Mouse (Mus musculus): ENCODE data around the gene Pign.

The Pign gene

GRCm38 (mm10) chr1:105663171-105663961, at the start of gene Pign, which contains the start of gene Relch:
Gene Pign (minus strand): TSS chr1:105663677.
Gene Relch (plus strand): TSS chr1:105663861.
- DNase-seq (ENCODE audit: low read depth) = peak; percentile 99

- DNase-seq (ENCODE audit: low read depth) = no peak
These were observed 49.3 kb upstream of the Pign start for GRCm38 (mm10) chr1:105712822-105713221.

- peak; percentile 44 for DNase-seq (ENCODE audit: low read depth)
These were observed 47.8 kb upstream of the Pign start for GRCm38 (mm10) chr1:105711227-105711626.

GRCm38 (mm10) chr1:105709415-105709814, 45.9 kb upstream of the Pign start:
- no peak for DNase-seq (ENCODE audit: low read depth)

GRCm38 (mm10) chr1:105700984-105701530, 37.6 kb upstream of the Pign start:
- DNase-seq (ENCODE audit: low read depth) = no peak

- no peak for DNase-seq (ENCODE audit: low read depth)
These were observed 32.1 kb upstream of the Pign start for GRCm38 (mm10) chr1:105695581-105695980.

GRCm38 (mm10) chr1:105685501-105685900, 22.0 kb upstream of the Pign start:
- no peak for DNase-seq (ENCODE audit: low read depth)

- DNase-seq (ENCODE audit: low read depth) = no peak
These were observed 17.1 kb upstream of the Pign start for GRCm38 (mm10) chr1:105680587-105680986.

GRCm38 (mm10) chr1:105674763-105675162, 11.3 kb upstream of the Pign start:
- no peak for DNase-seq (ENCODE audit: low read depth)

- DNase-seq (ENCODE audit: low read depth) = no peak
These were observed 6.2 kb upstream of the Pign start for GRCm38 (mm10) chr1:105669700-105670099.

- no peak for DNase-seq (ENCODE audit: low read depth)
These were observed 710 bp upstream of the Pign start for GRCm38 (mm10) chr1:105663962-105664812.

GRCm38 (mm10) chr1:105662820-105663170, 682 bp downstream of the Pign start:
- no peak for DNase-seq (ENCODE audit: low read depth)

- DNase-seq (ENCODE audit: low read depth) = peak; percentile 73
These were observed 3.5 kb downstream of the Pign start for GRCm38 (mm10) chr1:105660015-105660414.

GRCm38 (mm10) chr1:105653981-105654380, 9.5 kb downstream of the Pign start:
- no peak for DNase-seq (ENCODE audit: low read depth)

- no peak for DNase-seq (ENCODE audit: low read depth)
These were observed 12.8 kb downstream of the Pign start for GRCm38 (mm10) chr1:105650650-105651049.

- DNase-seq (ENCODE audit: low read depth) = no peak
These were observed 19.4 kb downstream of the Pign start for GRCm38 (mm10) chr1:105644093-105644492.

- DNase-seq (ENCODE audit: low read depth) = peak; percentile 15
These were observed 33.0 kb downstream of the Pign start for GRCm38 (mm10) chr1:105630481-105630880.

- DNase-seq (ENCODE audit: low read depth) = no peak
These were observed 73.8 kb downstream of the Pign start for GRCm38 (mm10) chr1:105589673-105590072.

- no peak for DNase-seq (ENCODE audit: low read depth)
These were observed 74.8 kb downstream of the Pign start for GRCm38 (mm10) chr1:105588697-105589096.

- no peak for DNase-seq (ENCODE audit: low read depth)
These were observed 80.7 kb downstream of the Pign start for GRCm38 (mm10) chr1:105582800-105583199.

GRCm38 (mm10) chr1:105580909-105581308, 82.6 kb downstream of the Pign start:
- no peak for DNase-seq (ENCODE audit: low read depth)

- no peak for DNase-seq (ENCODE audit: low read depth)
These were observed 97.4 kb downstream of the Pign start for GRCm38 (mm10) chr1:105566051-105566450.

GRCm38 (mm10) chr1:105564289-105564688, 99.2 kb downstream of the Pign start:
- DNase-seq (ENCODE audit: low read depth) = peak; percentile 20

Measured in c-Kit-positive CD71-positive TER-119-negative erythroid progenitor cells, embryonic 14.5 days (primary cell).